Mouse (Mus musculus) heart, embryonic 10.5 days (tissue): Measurements from ENCODE around the gene Tfrc. TPM values are rescaled to one million over a fixed set of nuclear protein-coding genes. Genes with fewer than 3 reads are reported as not detected.
A peak's percentile ranks its signal among the peaks of the same experiment; 100 is the strongest.

Experiments used
- DNase-seq: peaks from one replicate; pipeline ENCODE4 v3.0.0-alpha.2; 2017; ENCODE audit warnings: low spot score
- H3K27ac ChIP-seq: fragments of 300-500 bp; sonication (generic); 2 replicates; pipeline ENCODE4 v1.5.1; 2016; ENCODE audit warnings: mild to moderate bottlenecking
- H3K27me3 ChIP-seq: fragments of 300-500 bp; sonication (generic); 2 replicates; pipeline ENCODE4 v1.6.1; 2016; ENCODE audit warnings: mild to moderate bottlenecking; ENCODE audit not compliant: poor library complexity, insufficient read depth, severe bottlenecking
- H3K36me3 ChIP-seq: fragments of 300-500 bp; sonication (generic); 2 replicates; pipeline ENCODE4 v1.6.1; 2016; ENCODE audit warnings: mild to moderate bottlenecking, moderate library complexity
- H3K4me1 ChIP-seq: fragments of 300-500 bp; sonication (generic); 2 replicates; pipeline ENCODE4 v1.6.1; 2016; ENCODE audit warnings: mild to moderate bottlenecking
- H3K4me3 ChIP-seq: fragments of 300-500 bp; sonication (generic); 2 replicates; pipeline ENCODE4 v1.5.1; 2016; ENCODE audit warnings: mild to moderate bottlenecking, moderate library complexity
- H3K9me3 ChIP-seq: fragments of 300-500 bp; sonication (generic); 2 replicates; pipeline ENCODE4 v1.6.1; 2016; ENCODE audit warnings: mild to moderate bottlenecking, moderate library complexity
- WGBS: fragments of 180-500 bp; shearing (Covaris S2); methylation state at CpG from one replicate; pipeline ENCODE4 v1.1.7; 2016; 5-methylcytosine and 5-hydroxymethylcytosine counted together
- polyA plus RNA-seq: library from polyadenylated mRNA; unstranded; fragments of >200 nt; fragmentation: Nextera tagmentation; extraction: Ambion mirVana; gene quantifications from 2 replicates; pipeline ENCODE4 v1.2.1, GENCODE M21; 2016

Gene Tfrc
- polyA plus RNA-seq, 1 experiment from 2014 or later: 72.0 TPM

- H3K27me3 ChIP-seq: peaks cover 58% of the 10 kb centered on the region
- no peaks in the 10 kb centered on the region for H3K9me3 ChIP-seq
- H3K4me3 ChIP-seq: no peak overlapping the region
- WGBS: 71% methylated on average over 3 of the region's 3 CpGs
- peak overlapping the region; percentile 81 for H3K27ac ChIP-seq
- peaks cover 84% of the 10 kb centered on the region for H3K4me1 ChIP-seq
- peaks cover 41% of the 10 kb centered on the region for H3K36me3 ChIP-seq
- peak; percentile 61 for DNase-seq
Measured at GRCm38 (mm10) chr16:32667552-32667872, 58.8 kb downstream of the Tfrc start.

- 75% methylated on average over 10 of the region's 10 CpGs for whole genome bisulfite sequencing
- Histone ChIP-seq H3K27ac (peak overlapping the region; percentile 81), H3K27me3 (peaks cover 58% of the 10 kb centered on the region), H3K4me1 (peaks cover 88% of the 10 kb centered on the region), H3K36me3 (peaks cover 43% of the 10 kb centered on the region), H3K4me3 (no peak overlapping the region), H3K9me3 (no peaks in the 10 kb centered on the region)
- DNase-seq: peak; percentile 67
Measured at GRCm38 (mm10) chr16:32668030-32668429, 59.3 kb downstream of the Tfrc start.

GRCm38 (mm10) chr16:32668472-32668871 lies 59.8 kb downstream of the Tfrc start:
- Histone ChIP-seq H3K4me3 (no peak overlapping the region), H3K36me3 (peaks cover 48% of the 10 kb centered on the region), H3K4me1 (peaks cover 84% of the 10 kb centered on the region), H3K9me3 (no peaks in the 10 kb centered on the region), H3K27me3 (peaks cover 54% of the 10 kb centered on the region), H3K27ac (peak overlapping the region; percentile 81)
- peak; percentile 46 for DNase-seq
- 83% methylated on average over 4 of the region's 4 CpGs for WGBS

- Histone ChIP-seq H3K27ac (peak overlapping the region; percentile 67; the same call in 1 of the 2 replicates), H3K36me3 (peaks cover 51% of the 10 kb centered on the region), H3K9me3 (no peaks in the 10 kb centered on the region), H3K4me1 (peaks cover 76% of the 10 kb centered on the region), H3K27me3 (peaks cover 49% of the 10 kb centered on the region), H3K4me3 (no peak overlapping the region)
- WGBS: 91% methylated on average over 10 of the region's 10 CpGs
- peak; percentile 69 for DNase-seq
Measured at GRCm38 (mm10) chr16:32669243-32669642, 60.5 kb downstream of the Tfrc start.

GRCm38 (mm10) chr16:32670354-32671124 lies 61.8 kb downstream of the Tfrc start:
- 54% methylated on average over 10 of the region's 10 CpGs for WGBS
- Histone ChIP-seq H3K36me3 (peaks cover 59% of the 10 kb centered on the region), H3K4me3 (no peak overlapping the region)

GRCm38 (mm10) chr16:32671206-32671887 lies 62.6 kb downstream of the Tfrc start:
- peak; percentile 74 for DNase-seq
- Histone ChIP-seq H3K27me3 (peaks cover 65% of the 10 kb centered on the region), H3K4me1 (peaks cover 62% of the 10 kb centered on the region), H3K36me3 (peaks cover 67% of the 10 kb centered on the region), H3K27ac (peak overlapping the region; percentile 62; the same call in 1 of the 2 replicates), H3K9me3 (no peaks in the 10 kb centered on the region), H3K4me3 (no peak overlapping the region)
- 67% methylated on average over 13 of the region's 13 CpGs for WGBS

More at GRCm38 (mm10) chr16:32670354-32671124, 61.8 kb downstream of the Tfrc start:
- peak; percentile 86 for DNase-seq
- Histone ChIP-seq H3K27me3 (peaks cover 57% of the 10 kb centered on the region), H3K4me1 (peaks cover 68% of the 10 kb centered on the region), H3K27ac (peak overlapping the region; percentile 67; the same call in 1 of the 2 replicates), H3K9me3 (no peaks in the 10 kb centered on the region)

- no peak overlapping the region for H3K4me3 ChIP-seq
- H3K27me3 ChIP-seq: peaks cover 72% of the 10 kb centered on the region
- H3K36me3 ChIP-seq: peaks cover 76% of the 10 kb centered on the region
- no peaks in the 10 kb centered on the region for H3K9me3 ChIP-seq
- peaks cover 53% of the 10 kb centered on the region for H3K4me1 ChIP-seq
- 91% methylated on average over 7 of the region's 7 CpGs for WGBS
- no peak for DNase-seq
- peak overlapping the region; percentile 62; the same call in 1 of the 2 replicates for H3K27ac ChIP-seq
Measured at GRCm38 (mm10) chr16:32672250-32672649, 63.5 kb downstream of the Tfrc start.

- WGBS: 78% methylated on average over 13 of the region's 13 CpGs
Measured at GRCm38 (mm10) chr16:32672861-32673560, 64.3 kb downstream of the Tfrc start.

GRCm38 (mm10) chr16:32674121-32674740 lies 65.5 kb downstream of the Tfrc start:
- Histone ChIP-seq H3K4me3 (no peak overlapping the region), H3K9me3 (no peaks in the 10 kb centered on the region), H3K36me3 (peaks cover 90% of the 10 kb centered on the region), H3K4me1 (peaks cover 49% of the 10 kb centered on the region), H3K27ac (peak overlapping the region; percentile 24; the same call in 1 of the 2 replicates), H3K27me3 (peaks cover 70% of the 10 kb centered on the region)
- 87% methylated on average over 17 of the region's 17 CpGs for WGBS
- no peak for DNase-seq

More at GRCm38 (mm10) chr16:32672861-32673560, 64.3 kb downstream of the Tfrc start:
- Histone ChIP-seq H3K9me3 (no peaks in the 10 kb centered on the region), H3K36me3 (peaks cover 82% of the 10 kb centered on the region), H3K27me3 (peaks cover 67% of the 10 kb centered on the region), H3K4me3 (no peak overlapping the region), H3K27ac (peak overlapping the region; percentile 30; the same call in 1 of the 2 replicates), H3K4me1 (peaks cover 47% of the 10 kb centered on the region)
- DNase-seq: no peak

GRCm38 (mm10) chr16:32677040-32677700 lies 68.5 kb downstream of the Tfrc start:
- DNase-seq: no peak
- Histone ChIP-seq H3K4me1 (peaks cover 31% of the 10 kb centered on the region), H3K27me3 (peaks cover 61% of the 10 kb centered on the region), H3K9me3 (no peaks in the 10 kb centered on the region), H3K4me3 (no peak overlapping the region), H3K27ac (no peak overlapping the region), H3K36me3 (peaks cover 87% of the 10 kb centered on the region)
- WGBS: 65% methylated on average over 10 of the region's 10 CpGs

GRCm38 (mm10) chr16:32677903-32678302 lies 69.2 kb downstream of the Tfrc start:
- Histone ChIP-seq H3K27ac (no peak overlapping the region), H3K4me3 (no peak overlapping the region), H3K9me3 (no peaks in the 10 kb centered on the region), H3K4me1 (peaks cover 29% of the 10 kb centered on the region), H3K27me3 (peaks cover 57% of the 10 kb centered on the region), H3K36me3 (peaks cover 87% of the 10 kb centered on the region)
- 81% methylated on average over 14 of the region's 14 CpGs for WGBS
- no peak for DNase-seq

- Histone ChIP-seq H3K4me3 (no peak overlapping the region), H3K36me3 (peaks cover 81% of the 10 kb centered on the region), H3K27me3 (peaks cover 57% of the 10 kb centered on the region), H3K27ac (peak overlapping the region; percentile 52; the same call in 1 of the 2 replicates), H3K4me1 (peaks cover 30% of the 10 kb centered on the region), H3K9me3 (no peaks in the 10 kb centered on the region)
- 83% methylated on average over 14 of the region's 14 CpGs for WGBS
- DNase-seq: no peak
Measured at GRCm38 (mm10) chr16:32678812-32679211, 70.1 kb downstream of the Tfrc start.
